Mouse (Mus musculus) neural tube, embryonic 11.5 days (tissue): ENCODE data around the gene Pear1. TPM values are rescaled to one million over a fixed set of nuclear protein-coding genes. Genes with fewer than 3 reads are reported as not detected.

Experiments used
- ATAC-seq: fragments of 200-750 bp; cut with Nextera tagmentation; 2 replicates; pipeline ENCODE4 v1.8.0; 2017; ENCODE audit warnings: moderate number of reproducible peaks, mild to moderate bottlenecking, moderate TSS enrichment, moderate library complexity; ENCODE audit not compliant: insufficient read depth, low FRiP score, low TSS enrichment
- DNase-seq: peaks from one replicate; pipeline ENCODE4 v3.0.0-alpha.2; 2015; ENCODE audit warnings: low spot score
- H3K27ac ChIP-seq: fragments of 300-500 bp; sonication (generic); 2 replicates; pipeline ENCODE4 v1.5.1; 2014; ENCODE audit warnings: low read depth, mild to moderate bottlenecking, low read length
- H3K27me3 ChIP-seq: fragments of 300-500 bp; sonication (generic); 2 replicates; pipeline ENCODE4 v1.6.1; 2014; ENCODE audit warnings: mild to moderate bottlenecking, low read length, mixed read lengths; ENCODE audit not compliant: control insufficient read depth, insufficient read depth
- H3K36me3 ChIP-seq: fragments of 300-500 bp; sonication (generic); 2 replicates; pipeline ENCODE4 v1.6.1; 2014; ENCODE audit warnings: mild to moderate bottlenecking, low read length, moderate library complexity, mixed read lengths; ENCODE audit not compliant: control insufficient read depth, insufficient read depth
- H3K4me1 ChIP-seq: fragments of 300-500 bp; sonication (generic); 2 replicates; pipeline ENCODE4 v1.6.1; 2014; ENCODE audit warnings: low read length, mixed read lengths; ENCODE audit not compliant: control insufficient read depth, insufficient read depth
- H3K4me2 ChIP-seq: fragments of 300-500 bp; sonication (generic); 2 replicates; pipeline ENCODE4 v1.6.1; 2014; ENCODE audit warnings: low read depth, mild to moderate bottlenecking, moderate library complexity
- H3K4me3 ChIP-seq: fragments of 300-500 bp; sonication (generic); 2 replicates; pipeline ENCODE4 v1.5.1; 2014; ENCODE audit warnings: low read depth, low read length
- H3K9ac ChIP-seq: fragments of 300-500 bp; sonication (generic); 2 replicates; pipeline ENCODE4 v1.6.1; 2014; ENCODE audit warnings: mild to moderate bottlenecking, low read length
- H3K9me3 ChIP-seq: fragments of 300-500 bp; sonication (generic); 2 replicates; pipeline ENCODE4 v1.6.1; 2016; ENCODE audit warnings: low read length; ENCODE audit not compliant: control insufficient read depth
- WGBS: fragments of 180-500 bp; shearing (Covaris S2); extraction: QIAGEN DNeasy Blood & Tissue Kit; methylation state at CpG from one replicate; pipeline ENCODE4 v1.1.7; 2014; 5-methylcytosine and 5-hydroxymethylcytosine counted together
- polyA plus RNA-seq: library from polyadenylated mRNA; unstranded; fragments of >200 nt; fragmentation: Nextera tagmentation; extraction: Ambion mirVana; gene quantifications from 2 replicates; pipeline ENCODE4 v1.2.1, GENCODE M21; 2014

Pear1 gene
- polyA plus RNA-seq, 1 experiment from 2014 or later, result 10.2 TPM

DNA sequence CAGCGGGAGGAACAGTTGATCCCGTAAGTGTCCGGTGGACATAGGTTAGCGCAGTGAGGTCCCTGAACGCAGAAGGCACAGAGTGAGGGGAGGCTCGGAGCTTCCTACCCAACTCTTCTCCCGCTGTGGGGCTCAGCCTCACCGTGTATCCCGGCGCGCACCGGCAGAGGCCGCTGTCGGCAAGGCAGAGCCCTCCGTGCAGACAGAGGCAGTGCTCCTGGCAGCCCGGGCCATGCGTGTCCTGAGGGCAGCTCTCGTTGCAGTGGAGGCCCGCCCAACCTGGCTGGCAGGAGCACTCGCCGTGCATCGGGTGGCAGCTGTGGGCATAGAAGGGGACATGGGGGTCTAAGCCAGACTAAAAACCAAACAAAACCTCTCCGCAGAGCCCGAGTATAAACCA is 68.1 kb downstream of the Pear1 start:
- Histone ChIP-seq H3K9ac (0 out of 2 replicates have a peak overlapping the region, but pooled peaks have one; percentile 12), H3K4me1 (peaks cover 3% of the 10 kb centered on the region; the same call in 1 of the 2 replicates), H3K27me3 (0 out of 2 replicates have a peak, but pooled peaks cover 2% of the 10 kb centered on the region), H3K4me3 (peak overlapping the region; percentile 8; the same call in 1 of the 2 replicates), H3K36me3 (no peaks in the 10 kb centered on the region), H3K9me3 (no peaks in the 10 kb centered on the region), H3K27ac (no peak overlapping the region), H3K4me2 (peak overlapping the region; percentile 34)
- 2% methylated on average over 24 of the region's 24 CpGs for WGBS
- peak; percentile 84 for ATAC-seq
- DNase-seq, result peak; percentile 89

DNA sequence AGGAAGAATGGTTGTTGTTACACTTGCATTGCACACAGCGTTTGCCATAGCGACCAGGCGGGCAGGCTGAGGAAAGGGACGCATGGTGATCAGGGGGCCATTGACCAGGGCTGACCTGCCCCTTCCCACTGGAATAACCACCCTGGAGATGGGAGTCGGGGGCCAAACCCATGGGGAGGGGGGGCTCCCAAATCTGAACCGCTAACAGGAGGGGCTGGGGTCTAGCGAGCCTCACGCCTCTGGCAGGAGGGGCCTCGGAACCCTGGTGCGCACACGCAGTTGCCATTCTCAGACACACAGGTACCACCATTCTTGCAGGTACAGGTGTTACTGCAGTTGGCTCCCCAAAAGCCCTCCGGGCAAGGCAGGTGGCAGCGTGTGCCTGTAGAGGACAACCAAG is 70.3 kb downstream of the Pear1 start:
- Histone ChIP-seq H3K9me3 (no peaks in the 10 kb centered on the region), H3K4me3 (no peak overlapping the region), H3K4me2 (no peak overlapping the region), H3K27me3 (0 out of 2 replicates have a peak, but pooled peaks cover 2% of the 10 kb centered on the region), H3K9ac (no peak overlapping the region), H3K27ac (no peak overlapping the region), H3K36me3 (no peaks in the 10 kb centered on the region), H3K4me1 (peaks cover 3% of the 10 kb centered on the region; the same call in 1 of the 2 replicates)
- 80% methylated on average over 13 of the region's 13 CpGs for WGBS
- ATAC-seq (no peak), DNase-seq (no peak)

DNA sequence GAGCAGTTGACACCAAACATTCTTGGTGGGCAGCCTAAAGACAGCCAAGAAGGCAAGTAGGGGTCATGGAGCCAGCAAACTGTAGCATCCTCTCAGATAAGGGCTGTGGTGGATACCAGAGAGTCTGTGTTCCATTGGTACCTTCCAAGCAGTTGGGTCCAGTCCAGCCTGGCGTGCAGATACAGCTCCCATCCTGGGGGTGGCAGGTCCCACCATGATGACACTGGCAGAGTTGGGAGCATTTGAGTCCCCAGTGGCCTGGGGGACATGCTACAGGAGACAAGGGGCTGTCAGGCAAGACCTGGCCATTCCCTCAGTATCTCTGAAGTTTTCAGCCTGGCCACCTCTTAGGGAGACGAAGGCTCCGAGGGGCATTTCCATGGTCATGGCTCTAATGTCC is 71.5 kb downstream of the Pear1 start:
- no peak overlapping the region for H3K4me2 ChIP-seq
- H3K36me3 ChIP-seq, result no peaks in the 10 kb centered on the region
- H3K27ac ChIP-seq, result no peak overlapping the region
- 91% methylated on average over 3 of the region's 3 CpGs for WGBS
- H3K27me3 ChIP-seq, result 0 out of 2 replicates have a peak, but pooled peaks cover 2% of the 10 kb centered on the region
- no peak for ATAC-seq
- no peak overlapping the region for H3K4me3 ChIP-seq
- DNase-seq, result no peak
- peaks cover 3% of the 10 kb centered on the region; the same call in 1 of the 2 replicates for H3K4me1 ChIP-seq
- no peaks in the 10 kb centered on the region for H3K9me3 ChIP-seq
- no peak overlapping the region for H3K9ac ChIP-seq

DNA sequence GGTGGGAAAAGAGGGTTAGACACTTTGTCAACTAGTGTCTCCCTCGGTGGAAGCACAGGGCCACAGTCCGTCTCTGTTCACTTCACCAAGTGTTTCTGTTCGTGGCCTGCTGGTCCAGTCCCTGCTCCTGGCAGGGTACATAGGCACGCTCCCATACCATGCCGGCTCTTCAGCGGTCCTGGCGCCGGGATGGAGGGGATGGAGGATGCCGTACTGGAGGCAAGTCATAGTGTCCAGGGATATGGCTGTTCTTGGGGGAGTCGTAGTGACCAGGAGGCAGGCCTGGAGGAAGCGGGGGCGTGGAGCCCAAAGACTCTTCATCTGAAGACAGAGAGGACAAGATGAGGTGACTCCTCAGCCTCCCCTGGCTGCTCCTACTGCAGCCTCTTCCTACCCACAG is 74.1 kb downstream of the Pear1 start:
- DNase-seq (no peak), ATAC-seq (no peak)
- Histone ChIP-seq H3K4me1 (peaks cover 4% of the 10 kb centered on the region; the same call in 1 of the 2 replicates), H3K4me2 (no peak overlapping the region), H3K27me3 (no peaks in the 10 kb centered on the region), H3K36me3 (no peaks in the 10 kb centered on the region), H3K27ac (no peak overlapping the region), H3K9ac (no peak overlapping the region), H3K4me3 (no peak overlapping the region), H3K9me3 (no peaks in the 10 kb centered on the region)
- WGBS, result 86% methylated on average over 11 of the region's 12 CpGs

DNA sequence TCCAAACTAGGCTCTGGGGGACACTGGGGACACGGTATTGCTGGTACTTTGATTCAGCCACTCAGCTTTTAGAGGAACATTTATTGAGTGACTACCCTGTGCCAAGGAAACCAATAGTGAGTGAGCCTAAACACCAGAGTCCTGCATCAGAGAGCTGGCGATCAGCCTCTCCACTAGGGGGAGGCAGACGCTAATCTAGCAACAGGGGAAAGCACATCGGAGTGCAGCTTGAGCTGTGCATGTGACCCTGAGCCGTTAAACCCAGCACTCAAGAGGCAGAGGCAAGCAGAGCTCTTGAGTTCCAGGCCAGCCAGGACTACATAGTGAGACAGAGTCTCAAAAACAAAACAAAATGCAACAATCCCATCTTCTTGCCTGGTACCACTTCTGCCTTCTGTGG is 75.1 kb downstream of the Pear1 start:
- 15% methylated on average over 5 of the region's 5 CpGs for WGBS
- ATAC-seq (no peak), DNase-seq (peak; percentile 45)
- Histone ChIP-seq H3K9ac (no peak overlapping the region), H3K4me3 (no peak overlapping the region), H3K36me3 (no peaks in the 10 kb centered on the region), H3K27ac (no peak overlapping the region), H3K4me2 (no peak overlapping the region), H3K4me1 (peaks cover 5% of the 10 kb centered on the region; the same call in 1 of the 2 replicates), H3K27me3 (no peaks in the 10 kb centered on the region), H3K9me3 (no peaks in the 10 kb centered on the region)

DNA sequence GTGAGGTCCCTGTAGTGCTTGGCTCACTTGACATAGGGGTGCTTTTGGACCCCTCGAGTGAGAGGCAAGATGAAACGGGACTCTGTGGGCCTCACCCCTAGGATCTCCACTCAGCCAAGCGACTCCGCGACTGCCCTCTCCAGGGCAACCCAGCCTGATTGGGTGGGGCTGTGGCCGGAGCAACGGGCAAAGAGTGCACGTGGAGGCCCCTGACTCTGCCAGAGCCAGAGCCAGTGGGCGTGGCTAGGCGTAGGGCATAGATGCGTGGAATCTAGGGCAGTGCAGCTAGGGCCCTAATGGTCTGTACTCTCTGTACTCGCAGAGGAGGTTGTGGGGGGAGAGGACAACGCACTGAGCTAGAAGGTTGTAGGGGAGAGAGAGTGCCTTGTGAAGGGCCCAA is 75.7 kb downstream of the Pear1 start, which contains the start of gene Lrrc71:
Gene Lrrc71, minus strand, starts transcription at position 195 of the 400 bp plus-strand sequence.
- Histone ChIP-seq H3K4me1 (peaks cover 5% of the 10 kb centered on the region; the same call in 1 of the 2 replicates), H3K4me2 (no peak within 1 kb of the TSS), H3K36me3 (no peaks in the 10 kb centered on the region), H3K9me3 (no peaks in the 10 kb centered on the region), H3K27me3 (no peaks in the 10 kb centered on the region), H3K4me3 (no peak within 1 kb of the TSS), H3K27ac (no peak within 1 kb of the TSS), H3K9ac (no peak within 1 kb of the TSS)
- DNase-seq (no peak), ATAC-seq (no peak)
- WGBS, result 56% methylated on average over 13 of the region's 13 CpGs

DNA sequence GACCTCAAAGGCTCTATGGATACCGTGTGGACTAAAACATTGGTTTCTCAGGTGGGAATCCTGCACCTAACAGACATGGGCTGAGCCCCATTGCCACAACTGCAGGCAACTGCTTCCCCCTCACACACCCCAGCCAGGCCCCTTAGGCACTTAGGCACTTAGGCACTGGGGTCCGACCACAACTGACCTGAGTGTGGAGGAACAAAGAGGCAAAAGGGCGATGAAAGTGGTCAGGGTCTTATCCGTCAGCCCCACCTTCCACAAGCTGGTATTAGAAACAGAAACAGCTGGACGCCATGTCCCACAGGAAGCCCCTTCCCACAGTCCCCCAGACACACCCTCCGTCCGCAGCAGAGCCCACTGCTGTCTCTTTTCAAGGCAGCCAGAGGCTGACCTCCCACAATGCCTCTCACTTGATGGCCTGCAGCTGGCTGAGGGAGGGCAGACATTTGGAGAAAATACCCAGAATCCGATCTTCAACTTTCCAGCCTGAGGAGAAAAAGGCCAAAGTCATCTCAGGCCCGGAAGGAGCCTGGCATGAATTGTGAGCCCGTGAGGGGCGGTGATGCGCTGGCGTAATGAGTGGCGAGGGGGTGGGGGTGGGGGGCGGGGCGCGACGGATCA is 79.0 kb downstream of the Pear1 start:
- no peak for DNase-seq
- no peak overlapping the region for H3K27ac ChIP-seq
- no peak for ATAC-seq

DNA sequence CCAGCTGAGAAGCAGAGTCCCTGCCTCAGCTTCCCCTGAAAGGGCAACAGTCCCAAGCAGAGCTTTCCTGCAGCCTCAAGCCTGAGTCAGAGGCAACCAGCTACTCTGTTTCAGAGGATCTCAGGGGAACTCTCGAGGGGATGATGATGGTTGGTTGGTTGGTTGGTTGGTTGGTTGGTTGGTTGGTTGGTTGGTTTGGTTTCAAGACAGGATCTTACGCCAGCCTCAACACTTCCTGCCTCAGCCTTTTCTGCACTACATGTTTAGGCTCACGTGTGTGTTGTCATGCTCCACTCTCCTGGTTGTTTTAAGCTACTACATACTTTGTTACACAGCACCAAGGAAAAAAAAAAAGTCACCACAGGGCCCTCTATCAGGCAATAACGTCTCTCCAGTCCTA is 80.2 kb downstream of the Pear1 start:
- no peaks in the 10 kb centered on the region; the same call in 1 of the 2 replicates for H3K36me3 ChIP-seq
- ATAC-seq, result no peak
- no peaks in the 10 kb centered on the region for H3K27me3 ChIP-seq
- peaks cover 5% of the 10 kb centered on the region; the same call in 1 of the 2 replicates for H3K4me1 ChIP-seq
- no peaks in the 10 kb centered on the region for H3K9me3 ChIP-seq
- WGBS, result 88% methylated on average over 4 of the region's 4 CpGs
- no peak overlapping the region for H3K9ac ChIP-seq
- H3K4me2 ChIP-seq, result no peak overlapping the region
- H3K4me3 ChIP-seq, result no peak overlapping the region
- no peak for DNase-seq
- no peak overlapping the region for H3K27ac ChIP-seq

More for the DNA sequence above, 79.0 kb downstream of the Pear1 start:
- peak overlapping the region; percentile 35 for H3K9ac ChIP-seq
- WGBS, result 33% methylated on average over 18 of the region's 18 CpGs
- no peaks in the 10 kb centered on the region; the same call in 1 of the 2 replicates for H3K36me3 ChIP-seq
- peak overlapping the region; percentile 34 for H3K4me2 ChIP-seq
- H3K27me3 ChIP-seq, result no peaks in the 10 kb centered on the region
- peaks cover 5% of the 10 kb centered on the region; the same call in 1 of the 2 replicates for H3K4me1 ChIP-seq
- no peaks in the 10 kb centered on the region for H3K9me3 ChIP-seq
- H3K4me3 ChIP-seq, result no peak overlapping the region

DNA sequence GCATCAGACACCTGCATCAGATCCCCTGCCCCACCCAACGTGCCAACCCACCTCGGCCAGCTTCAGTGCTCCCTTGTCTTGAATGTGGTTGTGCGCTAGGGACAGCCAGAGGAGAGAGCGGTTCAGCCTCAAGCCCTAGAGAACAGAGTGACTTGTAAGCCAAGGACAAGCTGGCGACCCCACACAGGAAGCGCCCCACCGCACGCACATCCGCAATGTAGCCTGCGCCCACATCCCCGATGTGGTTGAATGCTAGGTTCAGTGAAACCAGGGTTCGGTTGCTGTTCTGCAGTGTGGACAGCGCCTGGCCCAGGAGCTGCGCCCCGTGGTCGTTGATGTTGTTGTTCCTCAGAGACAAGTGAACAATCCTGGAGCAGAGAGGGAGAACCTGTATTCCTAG is 81.4 kb downstream of the Pear1 start:
- no peak for DNase-seq
- 87% methylated on average over 16 of the region's 16 CpGs for WGBS
- H3K27ac ChIP-seq, result no peak overlapping the region

More for the DNA sequence above, 81.4 kb downstream of the Pear1 start:
- no peaks in the 10 kb centered on the region for H3K9me3 ChIP-seq
- H3K36me3 ChIP-seq, result peaks cover 3% of the 10 kb centered on the region; the same call in 1 of the 2 replicates
- no peak for ATAC-seq
- H3K9ac ChIP-seq, result no peak overlapping the region
- no peak overlapping the region for H3K4me3 ChIP-seq
- no peaks in the 10 kb centered on the region for H3K27me3 ChIP-seq
- H3K4me2 ChIP-seq, result no peak overlapping the region
- peaks cover 5% of the 10 kb centered on the region; the same call in 1 of the 2 replicates for H3K4me1 ChIP-seq
